Mouse (Mus musculus) liver (tissue): ENCODE measurements around the gene Gm10837.
"Not testable (repeated sequence)": the region's sequence is repeated elsewhere in the genome, so short reads cannot be mapped to it uniquely, and the experiment has no call there.

Source experiments
- DNase-seq: peaks from one replicate; pipeline ENCODE4 v3.0.0-alpha.2; 2020; ENCODE audit warnings: mixed read lengths

Gene Gm10837

DNA sequence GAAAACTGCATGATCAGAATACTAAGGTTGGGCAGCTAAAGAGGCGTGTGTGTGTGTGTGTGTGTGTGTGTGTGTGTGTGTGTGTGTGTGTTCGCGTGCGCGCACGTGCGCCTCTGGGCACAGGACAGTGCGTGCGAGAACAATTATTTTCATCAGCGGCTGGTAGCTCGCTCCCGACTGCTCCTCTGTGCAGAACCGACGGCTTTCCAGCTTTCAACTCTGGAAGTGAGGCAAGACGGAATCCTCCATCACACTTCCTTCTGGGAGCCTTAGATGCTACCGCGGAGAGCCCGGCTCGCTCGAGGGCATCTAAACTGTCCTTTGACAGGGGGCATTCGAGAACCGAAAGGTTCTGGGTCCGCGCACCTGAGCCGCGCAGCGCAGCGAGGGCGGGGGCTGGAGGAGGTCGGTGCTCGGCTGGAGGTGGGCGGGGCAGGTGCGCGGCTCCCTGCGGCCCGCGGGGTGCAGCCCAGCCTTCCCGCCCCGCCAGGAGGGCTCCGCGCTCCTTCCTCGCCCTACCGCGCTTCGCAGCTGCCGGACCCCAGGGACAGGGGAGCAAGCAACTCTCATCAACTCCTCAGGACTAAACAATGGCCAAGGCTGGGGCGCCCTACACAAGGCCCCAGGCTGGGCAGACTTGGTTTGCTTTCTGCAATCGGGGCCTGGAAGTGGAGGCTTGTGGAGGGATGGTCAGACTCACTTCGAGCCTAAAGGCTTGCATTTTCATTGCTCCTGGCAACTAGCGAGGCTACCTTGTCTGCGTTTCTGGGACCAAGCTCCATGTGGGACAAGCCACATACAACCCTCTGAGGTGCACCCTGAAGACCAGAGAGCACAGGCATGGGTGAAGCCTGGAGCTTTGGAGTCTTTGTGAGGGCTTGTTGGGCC lies at the start of gene Gm10837:
Gene Gm10837 (plus strand): TSS at position 146 of the 888 bp plus-strand sequence.
- no peak for DNase-seq

DNA sequence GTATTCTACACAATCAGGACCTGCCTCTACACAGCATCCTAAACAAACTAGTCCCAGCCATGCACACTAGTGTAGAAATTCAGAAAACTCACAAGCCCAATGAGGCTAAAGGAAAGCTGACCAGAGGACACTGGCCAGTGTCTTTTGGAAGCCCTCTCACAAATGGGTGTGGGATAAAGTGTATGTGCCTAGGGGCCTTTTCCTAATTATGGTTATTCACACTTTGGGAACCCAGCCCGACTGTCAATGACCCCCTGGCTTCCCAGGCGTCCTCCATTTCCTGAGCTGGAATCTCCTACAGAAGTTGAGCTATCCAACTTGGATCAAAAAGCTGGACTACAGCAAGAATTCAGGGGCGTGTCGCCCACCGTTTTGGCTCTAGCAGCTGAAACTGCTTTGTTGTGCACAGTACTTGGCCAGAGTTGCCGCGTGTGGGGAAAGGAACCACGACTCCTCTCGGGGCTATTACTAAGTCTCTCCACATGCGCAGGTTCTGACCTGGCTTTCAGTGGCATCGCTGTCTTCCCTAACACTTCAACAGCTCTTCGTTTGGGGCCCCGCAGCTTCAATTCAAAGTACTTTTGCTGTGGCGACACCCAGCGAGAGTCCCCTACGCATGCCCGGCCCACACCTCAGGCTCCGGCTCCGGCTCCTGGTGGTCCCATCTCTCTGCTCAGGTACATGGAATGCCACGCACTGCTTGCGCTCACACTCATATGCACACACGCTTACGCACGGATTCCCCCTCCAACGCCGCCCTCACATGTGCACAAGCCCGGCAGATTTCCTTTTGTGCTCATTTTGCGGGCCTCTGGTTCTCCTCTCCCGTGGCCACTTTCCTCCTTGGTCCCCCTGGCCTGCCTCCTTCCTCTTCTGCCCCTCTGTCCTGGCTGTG lies 40.5 kb upstream of the Gm10837 start:
- DNase-seq: no peak

DNA sequence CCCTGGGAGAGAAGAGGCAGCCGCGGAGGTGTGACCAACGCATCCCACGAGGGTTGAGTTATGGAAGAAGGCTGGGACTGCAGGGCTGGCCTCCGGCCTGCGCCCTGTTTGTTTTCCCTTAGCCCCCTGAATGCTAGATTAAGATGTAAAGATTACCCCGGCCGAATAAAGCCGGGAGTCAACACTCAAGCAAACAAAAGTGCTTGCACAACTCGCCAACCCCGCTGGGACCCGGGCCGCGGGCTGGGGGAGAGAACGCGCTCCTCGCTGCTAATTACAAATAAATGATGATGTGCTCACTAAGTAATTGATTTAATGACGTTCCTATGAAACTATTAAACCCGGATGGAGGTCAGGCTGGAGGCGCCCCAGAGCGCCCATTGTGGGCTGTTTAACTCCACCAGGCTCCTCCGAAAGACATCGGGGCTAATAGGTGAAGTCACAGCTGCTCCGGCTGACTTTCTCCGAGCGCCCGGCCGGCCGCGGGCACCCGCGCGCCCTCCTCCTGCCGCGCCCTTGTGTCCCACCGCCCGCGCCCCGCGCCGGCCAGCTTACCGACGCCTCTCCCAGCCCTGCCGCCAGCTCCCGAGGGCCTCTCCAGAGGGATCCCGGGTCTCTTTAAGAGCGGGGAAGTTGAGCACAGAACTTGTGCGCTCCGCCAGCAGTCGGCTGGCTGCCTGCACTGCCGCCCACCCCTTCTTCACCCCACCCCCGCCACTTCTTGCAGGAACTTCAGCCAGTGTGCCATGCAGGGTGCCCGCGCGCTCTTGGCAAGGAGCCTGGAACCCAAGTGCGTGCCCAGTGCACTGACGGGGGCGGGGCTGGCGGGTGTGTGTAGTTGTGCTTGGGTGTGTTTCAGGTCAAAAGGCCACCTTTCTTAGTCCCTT lies 39.6 kb upstream of the Gm10837 start, which contains the start of gene Gm5089:
Gene Gm5089 (minus strand): TSS at position 620 of the 887 bp plus-strand sequence.
- DNase-seq: no peak

DNA sequence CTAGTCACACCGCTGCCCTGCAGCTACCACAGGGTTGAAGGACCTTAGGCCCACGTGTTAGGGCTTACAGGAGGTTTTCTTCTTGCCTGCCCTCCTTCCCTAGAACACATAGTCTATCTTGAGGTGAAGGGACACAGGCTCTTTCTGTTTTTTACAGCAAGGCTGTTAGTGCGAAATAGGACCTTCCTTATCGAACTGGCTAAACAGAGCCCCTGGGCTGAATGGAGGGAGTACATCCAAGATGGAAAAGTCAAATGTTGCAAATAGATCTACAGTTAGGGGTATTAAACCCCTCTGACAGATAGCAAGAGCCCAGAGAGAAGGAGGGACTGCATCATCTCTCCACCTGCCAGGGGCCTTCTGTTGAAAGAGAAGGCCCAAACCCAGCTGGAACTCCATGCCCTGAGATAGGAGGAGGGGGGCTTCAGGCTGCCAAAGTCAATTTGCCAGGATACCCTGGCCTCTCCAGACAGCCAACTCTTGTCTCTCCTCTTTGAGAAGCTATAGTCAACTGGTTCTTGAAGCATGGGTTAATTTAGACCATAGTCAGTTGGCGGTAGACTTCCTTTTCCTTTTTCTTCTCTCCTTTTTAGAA lies 38.7 kb upstream of the Gm10837 start:
- no peak for DNase-seq

DNA sequence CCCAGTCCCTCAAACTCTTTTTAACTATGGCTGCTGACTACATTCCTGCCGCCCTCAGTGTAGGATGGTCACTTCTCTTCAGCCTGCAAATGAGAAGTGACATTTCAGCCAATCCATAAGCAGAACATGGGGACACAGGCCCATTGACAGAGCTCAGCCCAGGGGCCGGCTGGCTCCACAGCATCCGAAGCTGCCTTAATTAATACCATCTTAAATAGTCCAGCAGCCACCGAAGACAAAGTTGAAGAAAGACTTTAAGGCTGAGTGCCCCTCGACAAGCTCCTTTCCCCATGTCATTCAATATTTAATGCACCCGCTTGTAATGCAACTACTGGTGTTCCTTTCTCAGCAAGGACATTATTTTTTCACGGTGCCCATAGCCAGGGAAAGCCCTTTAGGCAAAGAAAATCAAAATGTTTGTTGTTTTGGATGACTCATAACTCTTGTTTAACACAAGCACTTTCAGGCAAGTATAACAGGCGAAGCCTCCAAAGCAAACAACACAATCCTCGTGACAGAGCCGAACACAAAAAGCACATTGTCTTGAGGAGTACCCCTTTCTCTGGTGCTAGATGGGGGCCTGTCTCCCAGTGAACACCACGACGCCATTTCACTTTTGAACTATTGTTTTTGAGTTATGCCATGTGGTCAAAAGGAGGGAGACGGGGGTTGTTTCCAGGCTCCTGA lies 37.5 kb upstream of the Gm10837 start:
- no peak for DNase-seq

DNA sequence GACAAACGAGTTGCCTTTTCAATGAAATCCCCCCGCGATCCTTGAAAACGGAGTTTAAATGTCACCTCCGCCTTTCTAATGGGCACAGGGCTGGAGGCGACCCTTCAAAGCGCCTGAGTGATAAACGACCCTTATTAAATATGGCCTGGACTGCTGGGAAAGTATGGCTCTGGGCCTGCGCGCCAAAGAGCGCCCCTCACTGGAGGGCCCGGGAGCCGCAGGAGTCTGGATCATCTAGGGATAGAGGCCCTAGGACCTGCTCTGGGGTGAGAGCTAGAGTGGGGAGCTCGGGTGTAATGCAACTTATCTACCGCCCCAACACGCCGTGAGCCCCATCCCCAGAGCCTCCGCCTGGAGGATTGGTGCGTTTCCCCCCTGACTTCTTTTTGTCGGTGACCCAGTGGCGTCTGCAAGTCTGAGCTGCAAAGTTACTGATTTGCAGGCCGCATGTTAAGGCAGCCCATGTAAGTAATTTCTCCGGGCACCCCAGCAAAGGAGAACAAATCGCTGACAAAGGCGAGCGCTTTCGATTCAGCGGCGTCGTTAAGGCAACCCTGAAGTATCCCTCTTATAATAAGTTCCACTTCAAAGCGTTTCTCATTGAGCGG lies 36.9 kb upstream of the Gm10837 start:
- DNase-seq: no peak

DNA sequence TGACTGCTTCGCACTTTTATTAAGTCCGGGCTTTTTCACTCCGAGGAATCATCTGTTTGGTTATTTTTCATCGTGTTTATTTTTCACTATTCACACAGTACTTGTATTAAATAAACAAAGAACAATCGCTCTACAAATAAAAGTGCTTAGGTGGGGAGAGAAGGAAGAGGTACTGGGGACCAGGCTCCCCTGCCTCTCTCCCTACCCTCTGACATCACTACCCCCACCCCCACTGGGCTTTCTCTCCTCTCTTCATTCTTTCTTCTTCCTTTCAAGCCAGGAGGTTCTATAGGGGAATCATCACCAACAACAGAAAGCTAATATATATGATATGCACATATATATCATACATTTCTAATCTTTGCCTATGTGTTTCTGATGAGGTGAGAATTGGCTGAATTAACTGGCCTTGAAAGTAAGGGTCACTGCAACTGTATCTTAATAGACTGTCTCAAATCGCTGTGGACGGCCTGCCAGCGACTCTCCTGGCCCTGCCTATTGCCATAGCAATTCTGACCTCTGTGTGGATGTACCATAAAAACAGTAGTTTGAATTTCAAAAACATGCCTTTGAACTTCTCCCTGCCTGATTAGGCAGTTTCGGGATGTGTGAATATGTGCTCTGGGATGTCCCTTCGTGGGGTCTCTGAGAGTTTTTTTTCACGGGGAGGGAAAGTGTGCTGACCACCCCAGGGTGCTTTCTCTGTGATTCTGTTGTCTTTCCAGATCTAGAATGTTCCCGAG lies 36.2 kb upstream of the Gm10837 start:
- DNase-seq: no peak

DNA sequence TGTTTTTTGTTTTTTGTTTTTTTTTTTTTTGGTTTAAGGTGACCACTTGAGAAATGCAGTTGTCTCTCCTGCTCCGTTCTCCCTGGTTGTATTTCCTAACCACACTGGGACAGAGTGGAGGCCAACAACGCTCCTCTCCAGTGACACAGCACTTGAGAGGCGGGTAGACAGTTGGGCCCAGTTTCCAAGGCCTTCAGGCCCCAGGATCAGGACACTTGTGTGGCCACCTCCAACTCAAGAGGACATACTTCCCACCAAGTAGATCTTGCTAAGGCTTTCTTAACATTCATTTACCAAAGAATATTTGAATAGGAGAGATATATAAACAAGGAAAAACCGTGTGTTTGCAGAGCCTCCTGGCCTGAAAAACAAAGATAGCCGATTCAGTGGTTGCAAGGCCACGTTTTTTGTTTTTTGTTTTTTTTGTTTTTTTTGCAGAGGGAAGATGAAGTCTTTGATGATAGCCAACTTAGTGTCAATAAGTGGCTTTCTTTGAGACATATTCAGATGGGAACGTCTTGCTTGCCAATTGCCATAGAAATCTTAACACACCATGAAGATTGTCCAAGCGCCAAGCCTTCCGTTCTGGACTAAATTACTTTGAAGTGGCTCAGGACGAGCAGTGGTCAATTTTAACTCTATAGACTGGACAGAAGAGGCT lies 35.4 kb upstream of the Gm10837 start:
- no peak for DNase-seq

DNA sequence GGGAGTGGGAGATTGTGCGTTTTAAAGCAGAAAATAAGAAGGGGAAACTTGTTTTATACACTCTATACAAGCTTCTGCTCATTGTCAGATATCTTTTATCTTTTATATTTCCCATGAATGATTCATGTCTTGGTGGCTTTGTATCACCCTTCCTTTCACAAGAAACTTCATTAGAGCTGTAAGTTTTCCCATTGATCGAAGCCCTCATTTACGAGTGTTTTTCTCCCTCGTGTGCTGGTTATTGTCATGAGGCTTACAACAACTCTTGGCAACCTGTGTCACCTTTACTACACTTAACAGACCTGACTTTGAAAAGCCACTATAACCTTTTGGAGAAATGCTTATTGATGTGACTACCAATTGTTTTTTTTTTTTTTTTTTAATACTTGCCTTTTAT lies 34.8 kb upstream of the Gm10837 start:
- DNase-seq: no peak

DNA sequence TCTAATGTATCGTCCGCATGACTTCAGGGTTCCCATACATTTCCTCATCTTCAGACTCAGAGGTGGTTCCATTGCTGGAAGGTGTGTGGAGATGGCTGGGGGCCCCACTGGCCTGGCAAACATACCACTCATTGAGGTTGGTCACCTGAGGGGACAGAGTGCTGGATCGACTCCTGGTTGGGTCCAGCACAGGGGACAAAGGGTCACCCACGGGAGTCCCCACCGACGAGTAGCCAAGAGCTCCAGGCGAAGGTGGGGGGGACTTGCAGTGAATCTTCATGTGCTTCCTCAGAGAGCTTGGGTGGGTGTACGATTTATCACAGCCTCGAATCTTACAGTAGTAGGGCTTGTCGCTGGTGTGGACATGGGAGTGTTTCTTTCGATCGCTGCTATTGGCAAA lies 31.1 kb upstream of the Gm10837 start:
- not testable (repeated sequence) for DNase-seq

DNA sequence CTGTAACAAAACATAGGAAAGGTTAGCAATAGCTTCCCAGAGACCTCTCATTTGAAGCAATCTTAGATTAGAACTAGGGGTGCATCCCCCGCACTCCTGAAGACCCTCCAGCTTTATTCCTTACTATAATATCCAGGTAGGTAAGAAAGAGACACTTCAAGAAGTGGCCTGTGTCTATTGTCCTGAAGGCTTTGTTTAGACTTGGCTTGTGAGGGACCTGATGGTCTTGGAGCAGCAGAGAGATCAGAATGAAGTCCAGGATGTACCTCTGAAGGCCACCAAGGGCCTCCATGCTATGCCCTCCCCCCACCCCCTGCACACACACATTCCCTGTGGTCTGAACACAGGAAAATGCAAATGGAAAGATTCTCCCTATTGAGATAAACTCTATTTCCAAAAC lies 30.6 kb upstream of the Gm10837 start:
- no peak for DNase-seq

DNA sequence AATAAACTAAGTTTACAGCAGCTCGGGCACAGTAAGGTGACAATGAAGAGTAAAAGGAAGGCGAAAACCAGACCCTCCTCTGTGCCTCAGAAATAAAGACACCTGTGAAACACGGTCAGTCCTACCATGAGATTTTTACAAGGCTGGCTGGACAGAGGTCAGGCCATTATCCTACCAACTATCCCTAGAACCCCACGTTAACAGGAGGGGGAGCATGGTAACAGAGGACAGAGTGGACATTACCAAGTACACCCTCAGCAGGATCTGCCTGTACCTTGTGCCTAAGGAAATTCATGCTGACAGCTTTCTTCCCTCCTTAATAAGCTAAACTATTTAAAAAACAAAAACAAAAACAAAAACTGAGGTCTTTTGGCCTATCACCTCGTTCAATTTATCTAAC lies 30.2 kb upstream of the Gm10837 start:
- DNase-seq: no peak

DNA sequence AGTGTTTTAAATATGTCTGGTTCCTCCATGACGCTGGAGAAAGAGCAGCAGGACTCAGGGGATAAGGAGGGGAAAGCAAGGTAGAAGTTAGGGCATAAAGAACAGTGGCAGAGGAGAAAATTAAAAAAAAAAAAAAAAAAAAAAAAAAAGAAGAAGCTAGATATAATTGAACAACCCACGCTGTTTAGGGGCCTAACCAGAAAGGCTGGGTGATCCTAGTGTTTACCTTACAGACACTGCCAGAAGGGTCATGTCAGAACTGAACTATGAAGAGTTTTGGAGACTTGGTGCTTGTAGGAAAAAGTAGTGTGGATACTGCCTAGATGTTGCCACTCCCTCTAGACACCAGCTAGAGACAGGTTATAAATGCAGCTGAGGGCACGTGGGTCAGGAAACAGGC lies 28.9 kb upstream of the Gm10837 start:
- no peak for DNase-seq

DNA sequence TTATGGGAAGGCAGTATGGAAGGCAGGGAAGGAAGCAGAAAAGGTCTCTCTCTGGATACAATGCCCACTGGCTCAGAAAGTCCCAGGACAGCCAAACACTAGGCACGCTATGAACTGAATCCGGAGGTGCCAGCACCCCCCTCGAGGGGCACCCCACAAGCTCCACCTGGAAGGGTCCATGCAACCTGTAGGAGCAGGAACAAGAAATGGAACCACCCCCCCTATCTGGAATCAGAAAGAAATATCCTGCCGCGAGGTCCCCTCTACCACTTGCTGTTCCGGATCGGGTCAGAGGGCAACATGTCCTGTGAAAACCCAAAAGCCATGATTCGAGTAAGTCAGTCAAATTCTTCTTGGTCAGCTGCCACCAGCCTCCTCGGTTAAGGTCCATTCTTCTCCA lies 28.4 kb upstream of the Gm10837 start:
- DNase-seq: no peak

DNA sequence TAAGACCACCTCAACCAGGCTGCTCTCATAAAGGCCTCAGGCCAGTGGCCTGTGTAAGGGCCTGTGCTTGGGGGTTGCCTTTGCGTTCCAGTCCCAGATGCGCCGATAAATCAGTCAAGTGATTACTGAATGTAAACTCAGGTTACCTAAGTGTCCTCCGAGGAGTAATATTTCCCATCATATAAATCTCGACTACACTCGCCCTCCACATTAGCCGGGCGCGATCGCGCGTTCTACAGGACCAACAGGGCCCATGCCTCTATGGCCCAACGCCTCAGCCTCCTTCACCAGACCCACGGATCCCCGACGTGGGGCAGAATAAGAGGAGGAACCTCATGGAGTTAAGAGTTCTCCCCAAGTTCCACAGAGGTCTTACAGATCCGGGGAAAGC lies 27.7 kb upstream of the Gm10837 start:
- DNase-seq: no peak

DNA sequence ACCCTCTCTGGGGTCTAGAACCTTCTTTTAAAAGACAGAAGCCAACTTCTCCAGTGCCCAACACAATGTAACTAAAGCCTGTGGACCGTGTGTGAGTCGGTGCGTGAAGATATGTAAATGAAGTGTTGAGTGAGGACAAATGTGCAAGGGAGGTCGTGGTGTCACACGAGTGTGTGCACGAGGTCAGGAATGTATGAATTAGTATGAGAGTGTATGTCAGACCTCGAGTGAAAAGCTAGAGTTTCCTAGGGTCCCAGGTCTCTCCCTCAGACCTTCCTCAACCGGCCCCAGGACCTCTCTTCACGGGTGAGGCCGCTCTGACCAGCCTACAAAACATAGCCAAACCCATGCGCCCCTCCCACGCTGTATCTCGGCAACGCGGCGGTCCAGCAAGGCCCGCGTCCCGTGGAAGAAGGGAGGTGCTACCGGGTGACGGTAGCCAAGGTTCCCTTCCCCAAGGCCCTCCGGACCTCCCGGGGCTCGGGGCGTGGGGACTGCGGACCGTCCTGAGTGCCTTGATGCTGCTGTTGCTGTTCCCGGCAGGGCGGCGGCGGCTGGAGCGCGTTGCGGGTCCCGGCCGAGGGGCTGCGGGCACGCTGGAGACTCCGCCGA lies 27.2 kb upstream of the Gm10837 start:
- DNase-seq: no peak

DNA sequence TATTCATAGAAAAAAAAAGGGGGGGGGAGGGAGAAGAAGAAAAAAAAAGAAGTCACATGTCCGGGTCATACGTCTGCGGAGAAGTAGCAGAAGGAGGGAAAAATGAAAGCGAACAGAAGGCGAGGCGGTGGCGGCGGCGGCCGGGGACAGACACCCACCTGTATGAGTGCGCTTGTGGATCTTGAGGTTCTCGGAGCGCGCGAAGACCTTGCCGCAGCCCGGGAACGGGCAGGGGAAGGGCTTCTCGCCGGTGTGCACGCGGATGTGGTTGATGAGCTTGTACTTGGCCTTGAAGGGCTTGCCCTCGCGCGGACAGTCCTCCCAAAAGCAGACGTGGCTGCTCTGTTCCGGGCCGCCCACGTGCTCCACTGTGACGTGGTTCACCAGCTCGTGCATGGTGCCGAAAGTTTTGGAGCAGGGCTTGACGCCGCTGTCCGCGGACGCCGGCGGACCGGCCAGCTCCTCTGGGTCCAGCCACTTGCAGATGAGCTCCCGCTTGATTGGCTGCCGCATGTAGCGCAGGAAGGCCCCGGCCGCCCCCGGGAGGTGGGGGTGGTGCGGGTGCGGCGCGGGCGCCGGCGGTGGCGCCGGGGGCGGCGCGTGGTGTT lies 26.5 kb upstream of the Gm10837 start:
- DNase-seq: peak; percentile 33

DNA sequence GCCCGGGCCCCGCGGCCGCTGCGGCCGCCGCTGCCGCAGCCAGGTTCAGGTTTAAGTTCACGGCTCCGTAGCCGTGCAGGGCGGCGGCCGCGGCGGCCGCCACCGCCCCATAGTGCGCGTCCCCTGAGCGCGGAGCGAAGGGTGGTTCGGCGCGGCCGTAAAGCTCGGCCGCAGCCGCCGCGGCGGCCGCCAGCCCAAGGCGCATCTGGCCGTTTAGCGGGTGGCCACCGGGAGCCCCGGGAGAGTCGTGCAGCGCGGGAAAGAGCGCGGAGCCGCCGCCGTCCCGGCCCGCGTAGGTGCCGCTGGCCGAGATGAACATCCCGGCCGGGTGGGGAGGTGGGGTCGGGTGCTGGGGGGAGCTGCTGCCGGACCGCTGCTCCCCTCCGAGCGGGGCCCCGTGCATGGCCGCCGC lies 26.0 kb upstream of the Gm10837 start:
- DNase-seq: no peak
